Mouse (Mus musculus): ENCODE results near the gene Ift88. TPM values are rescaled to one million over a fixed set of nuclear protein-coding genes. Genes with fewer than 3 reads are reported as not detected.

Gene Ift88
- polyA plus RNA-seq (2012; rRNA removed): 0.38 and 0.58 TPM in 2 replicates

- 2% methylated on average over 42 of the region's 42 CpGs for WGBS
- TF ChIP-seq CTCF (IDR thresholded peaks at IDR 0.05; ENCODE audit: extremely low read depth, insufficient read length, insufficient replicate concordance, low read depth, low read length) (no peak), POLR2A (IDR thresholded peaks at IDR 0.05; ENCODE audit: low read depth, low read length) (peak; percentile 24)
- no peaks in the 10 kb centered on the region for H3K27me3 ChIP-seq (ENCODE audit: control insufficient read depth, insufficient read depth, low read length)
- H3K36me3 ChIP-seq (ENCODE audit: control insufficient read depth, insufficient read depth, low read length): no peaks in the 10 kb centered on the region
- no peaks in the 10 kb centered on the region; the same call in 1 of the 2 replicates for H3K4me1 ChIP-seq (ENCODE audit: control insufficient read depth, insufficient read depth, insufficient read length, low read length)
- peak within 1 kb of the TSS; percentile 50; the same call in 1 of the 2 replicates for H3K27ac ChIP-seq (ENCODE audit: insufficient read depth, low read depth, low read length)
- H3K4me3 ChIP-seq (ENCODE audit: low read depth, low read length): peak within 1 kb of the TSS; percentile 99
Measured at GRCm38 (mm10) chr14:57423432-57424211, at the start of gene Ift88. Gene Ift88, plus strand, starts transcription at chr14:57424062.

DNA sequence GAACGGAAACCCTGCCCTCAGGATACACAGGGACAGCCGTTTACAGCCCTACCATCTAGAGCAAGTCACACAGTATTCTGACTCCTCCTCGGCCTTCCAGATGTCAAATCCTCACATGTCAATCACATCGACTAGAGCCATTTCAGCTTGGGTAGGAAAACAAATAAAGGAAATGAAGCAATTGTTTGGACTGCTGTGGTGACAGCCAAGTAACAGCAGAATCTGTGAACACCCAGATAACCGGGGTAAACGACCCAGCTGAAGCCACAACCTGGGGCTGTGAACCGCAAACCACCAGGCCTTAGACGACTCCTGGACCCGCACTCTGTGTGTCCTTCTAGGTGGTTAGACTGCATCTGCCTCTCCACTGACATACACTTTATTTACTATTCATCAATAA, 48.7 kb upstream of the Ift88 start:
- Histone ChIP-seq H3K4me1 (ENCODE audit: control insufficient read depth, insufficient read depth, insufficient read length, low read length) (peaks cover 7% of the 10 kb centered on the region), H3K27ac (ENCODE audit: insufficient read depth, low read depth, low read length) (no peak overlapping the region), H3K27me3 (ENCODE audit: control insufficient read depth, insufficient read depth, low read length) (no peaks in the 10 kb centered on the region), H3K4me3 (ENCODE audit: low read depth, low read length) (no peak overlapping the region), H3K36me3 (ENCODE audit: control insufficient read depth, insufficient read depth, low read length) (peaks cover 19% of the 10 kb centered on the region)
- TF ChIP-seq CTCF (IDR thresholded peaks at IDR 0.05; ENCODE audit: extremely low read depth, insufficient read length, insufficient replicate concordance, low read depth, low read length): no peak
- TF ChIP-seq POLR2A (IDR thresholded peaks at IDR 0.05; ENCODE audit: low read depth, low read length): no peak
- whole genome bisulfite sequencing: 50% methylated on average over 9 of the region's 9 CpGs

- Histone ChIP-seq H3K4me3 (ENCODE audit: low read depth, low read length) (no peak overlapping the region), H3K4me1 (ENCODE audit: control insufficient read depth, insufficient read depth, insufficient read length, low read length) (peaks cover 7% of the 10 kb centered on the region), H3K36me3 (ENCODE audit: control insufficient read depth, insufficient read depth, low read length) (peaks cover 25% of the 10 kb centered on the region), H3K27ac (ENCODE audit: insufficient read depth, low read depth, low read length) (no peak overlapping the region), H3K27me3 (ENCODE audit: control insufficient read depth, insufficient read depth, low read length) (no peaks in the 10 kb centered on the region)
- TF ChIP-seq CTCF (IDR thresholded peaks at IDR 0.05; ENCODE audit: extremely low read depth, insufficient read length, insufficient replicate concordance, low read depth, low read length) (no peak), POLR2A (IDR thresholded peaks at IDR 0.05; ENCODE audit: low read depth, low read length) (no peak)
- 77% methylated on average over 8 of the region's 8 CpGs for WGBS
Measured at GRCm38 (mm10) chr14:57376016-57376415, 47.8 kb upstream of the Ift88 start.

DNA sequence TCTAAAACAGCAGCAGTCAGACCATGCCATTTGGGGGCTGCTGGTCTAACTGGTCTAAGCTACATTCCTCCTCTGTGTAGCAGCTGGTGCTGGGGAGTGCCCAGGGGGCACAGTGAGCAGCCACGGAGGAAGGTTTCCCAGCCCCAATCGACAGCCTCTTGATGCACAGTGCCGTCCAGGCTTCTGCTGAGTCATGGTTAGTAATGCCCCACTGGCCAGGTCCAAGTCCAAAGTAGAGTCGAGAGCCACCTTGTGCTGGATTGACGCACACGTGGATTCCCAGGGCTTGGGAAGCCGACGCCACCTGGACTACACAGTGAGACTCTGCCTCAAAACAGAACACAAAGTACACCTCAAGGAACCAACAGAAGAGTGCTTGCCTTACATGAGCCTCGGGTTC, 46.9 kb upstream of the Ift88 start:
- H3K27me3 ChIP-seq (ENCODE audit: control insufficient read depth, insufficient read depth, low read length): no peaks in the 10 kb centered on the region
- no peak for TF ChIP-seq POLR2A (IDR thresholded peaks at IDR 0.05; ENCODE audit: low read depth, low read length)
- no peak for TF ChIP-seq CTCF (IDR thresholded peaks at IDR 0.05; ENCODE audit: extremely low read depth, insufficient read length, insufficient replicate concordance, low read depth, low read length)
- H3K36me3 ChIP-seq (ENCODE audit: control insufficient read depth, insufficient read depth, low read length): peaks cover 29% of the 10 kb centered on the region
- H3K27ac ChIP-seq (ENCODE audit: insufficient read depth, low read depth, low read length): peak overlapping the region; percentile 40; the same call in 1 of the 2 replicates
- 36% methylated on average over 9 of the region's 9 CpGs for WGBS
- H3K4me3 ChIP-seq (ENCODE audit: low read depth, low read length): no peak overlapping the region
- H3K4me1 ChIP-seq (ENCODE audit: control insufficient read depth, insufficient read depth, insufficient read length, low read length): peaks cover 7% of the 10 kb centered on the region

DNA sequence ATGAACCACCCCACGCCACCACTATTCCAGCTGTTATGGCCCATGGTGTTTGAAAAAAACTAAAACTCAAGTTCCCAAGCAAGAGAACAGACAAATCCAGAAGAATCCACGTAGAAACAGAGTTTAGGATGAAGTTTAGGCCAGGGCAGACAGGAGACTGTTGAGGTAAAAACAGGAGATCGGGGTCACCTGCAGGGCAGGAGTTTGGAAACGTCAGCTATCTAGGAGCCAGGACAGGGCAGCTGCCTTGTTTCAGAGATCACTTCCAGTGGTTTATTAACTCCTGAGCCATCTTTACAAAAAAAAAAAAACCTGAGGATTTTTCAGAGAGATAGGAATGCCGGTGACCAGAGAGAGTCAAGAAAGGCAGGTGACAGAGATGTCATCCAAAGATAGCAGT, 46.3 kb upstream of the Ift88 start:
- no peak overlapping the region for H3K4me3 ChIP-seq (ENCODE audit: low read depth, low read length)
- H3K27me3 ChIP-seq (ENCODE audit: control insufficient read depth, insufficient read depth, low read length): no peaks in the 10 kb centered on the region
- peaks cover 34% of the 10 kb centered on the region for H3K36me3 ChIP-seq (ENCODE audit: control insufficient read depth, insufficient read depth, low read length)
- H3K27ac ChIP-seq (ENCODE audit: insufficient read depth, low read depth, low read length): peak overlapping the region; percentile 40; the same call in 1 of the 2 replicates
- WGBS: 86% methylated on average over 5 of the region's 5 CpGs
- no peak for TF ChIP-seq CTCF (IDR thresholded peaks at IDR 0.05; ENCODE audit: extremely low read depth, insufficient read length, insufficient replicate concordance, low read depth, low read length)
- peaks cover 7% of the 10 kb centered on the region for H3K4me1 ChIP-seq (ENCODE audit: control insufficient read depth, insufficient read depth, insufficient read length, low read length)

DNA sequence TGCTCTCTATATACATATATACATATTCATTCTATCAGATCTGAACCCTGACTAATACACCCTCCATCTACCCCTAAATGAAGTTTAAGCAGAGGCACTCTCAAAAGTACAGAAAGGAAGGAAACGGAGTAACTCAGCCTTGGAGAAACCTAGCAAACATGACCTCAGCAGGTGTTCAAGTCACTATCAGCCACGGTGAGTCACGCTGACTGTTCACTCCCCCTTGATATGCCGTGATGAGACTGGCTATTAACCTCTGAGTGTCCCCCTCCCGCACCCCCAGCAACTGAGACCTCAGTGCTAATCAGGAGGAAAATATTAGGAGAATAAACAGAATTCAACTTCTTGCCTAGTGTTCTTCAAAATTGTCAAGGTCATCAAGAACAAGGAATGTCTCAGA, 38.2 kb upstream of the Ift88 start:
- H3K4me3 ChIP-seq (ENCODE audit: low read depth, low read length): no peak overlapping the region
- peaks cover 20% of the 10 kb centered on the region for H3K4me1 ChIP-seq (ENCODE audit: control insufficient read depth, insufficient read depth, insufficient read length, low read length)
- H3K27ac ChIP-seq (ENCODE audit: insufficient read depth, low read depth, low read length): peak overlapping the region; percentile 88
- 31% methylated on average over 5 of the region's 5 CpGs for WGBS
- H3K27me3 ChIP-seq (ENCODE audit: control insufficient read depth, insufficient read depth, low read length): no peaks in the 10 kb centered on the region
- peaks cover 17% of the 10 kb centered on the region for H3K36me3 ChIP-seq (ENCODE audit: control insufficient read depth, insufficient read depth, low read length)
- TF ChIP-seq CTCF (IDR thresholded peaks at IDR 0.05; ENCODE audit: extremely low read depth, insufficient read length, insufficient replicate concordance, low read depth, low read length): no peak
- no peak for TF ChIP-seq POLR2A (IDR thresholded peaks at IDR 0.05; ENCODE audit: low read depth, low read length)

- Histone ChIP-seq H3K27me3 (ENCODE audit: control insufficient read depth, insufficient read depth, low read length) (no peaks in the 10 kb centered on the region), H3K4me3 (ENCODE audit: low read depth, low read length) (peak overlapping the region; percentile 45), H3K27ac (ENCODE audit: insufficient read depth, low read depth, low read length) (peak overlapping the region; percentile 99), H3K36me3 (ENCODE audit: control insufficient read depth, insufficient read depth, low read length) (peaks cover 9% of the 10 kb centered on the region), H3K4me1 (ENCODE audit: control insufficient read depth, insufficient read depth, insufficient read length, low read length) (peaks cover 24% of the 10 kb centered on the region)
- TF ChIP-seq CTCF (IDR thresholded peaks at IDR 0.05; ENCODE audit: extremely low read depth, insufficient read length, insufficient replicate concordance, low read depth, low read length) (no peak), POLR2A (IDR thresholded peaks at IDR 0.05; ENCODE audit: low read depth, low read length) (no peak)
- WGBS: 19% methylated on average over 14 of the region's 14 CpGs
Measured at GRCm38 (mm10) chr14:57386758-57387561, 36.9 kb upstream of the Ift88 start.
